Mouse (Mus musculus): ENCODE measurements around the gene Tars2. TPM values are rescaled to one million over a fixed set of nuclear protein-coding genes. Genes with fewer than 3 reads are reported as not detected.
"Not testable (repeated sequence)": the region's sequence is repeated elsewhere in the genome, so short reads cannot be mapped to it uniquely, and the experiment has no call there.

The Tars2 gene
- polyA plus RNA-seq, 1 experiment from 2014 or later: 41.3 TPM

DNA sequence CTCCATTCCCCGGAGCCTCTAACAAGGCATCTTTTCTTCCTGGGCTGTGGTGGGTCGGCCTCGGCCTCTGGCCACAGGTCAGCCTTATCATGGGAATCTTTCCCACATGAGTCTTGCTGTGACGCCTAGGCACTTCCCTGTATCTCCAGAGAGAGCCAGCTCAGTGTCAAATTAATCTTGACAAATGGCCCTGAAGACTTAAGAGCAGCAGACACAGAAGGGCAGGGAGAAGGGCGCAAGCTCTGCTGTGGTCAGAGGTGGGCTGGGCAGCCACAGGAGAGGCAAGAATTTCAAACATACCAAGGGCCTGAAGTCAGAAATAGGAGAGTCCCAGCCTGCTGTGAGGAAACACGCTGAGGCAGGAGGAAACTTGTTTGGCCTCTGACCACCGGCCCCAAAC lies 63.6 kb downstream of the Tars2 start:
- no peak overlapping the region for H3K4me3 ChIP-seq (ENCODE audit: control insufficient read depth in 1 of 2, insufficient read depth in 1 of 2, low read depth in 1 of 2, low read length in 2 of 2)
- no peaks in the 10 kb centered on the region for H3K27me3 ChIP-seq (ENCODE audit: control insufficient read depth, insufficient read depth, low read length)
- 0 out of 2 replicates have a peak overlapping the region, but pooled peaks have one; percentile 13 for H3K9ac ChIP-seq (ENCODE audit: low read length)
- no peak for ATAC-seq (ENCODE audit: insufficient number of reproducible peaks, insufficient read depth, low FRiP score, low read depth)
- H3K27ac ChIP-seq (replicated peaks in 1 of 2; ENCODE audit: control insufficient read depth in 1 of 2, insufficient read depth in 1 of 2, low read depth in 2 of 2, low read length in 2 of 2): peak overlapping the region; percentile 68 to 88
- H3K4me1 ChIP-seq (ENCODE audit: control insufficient read depth in 2 of 2, insufficient read depth in 2 of 2, low read length in 2 of 2): peaks cover 42 to 63% of the 10 kb centered on the region in 2 experiments
- H3K9me3 ChIP-seq (ENCODE audit: control insufficient read depth, low read length): no peaks in the 10 kb centered on the region
- no peak overlapping the region for H3K4me2 ChIP-seq (ENCODE audit: low read length)
- WGBS: 9% methylated on average over 7 of the region's 7 CpGs
- H3K36me3 ChIP-seq (ENCODE audit: control insufficient read depth, insufficient read depth, low read length): no peaks in the 10 kb centered on the region

DNA sequence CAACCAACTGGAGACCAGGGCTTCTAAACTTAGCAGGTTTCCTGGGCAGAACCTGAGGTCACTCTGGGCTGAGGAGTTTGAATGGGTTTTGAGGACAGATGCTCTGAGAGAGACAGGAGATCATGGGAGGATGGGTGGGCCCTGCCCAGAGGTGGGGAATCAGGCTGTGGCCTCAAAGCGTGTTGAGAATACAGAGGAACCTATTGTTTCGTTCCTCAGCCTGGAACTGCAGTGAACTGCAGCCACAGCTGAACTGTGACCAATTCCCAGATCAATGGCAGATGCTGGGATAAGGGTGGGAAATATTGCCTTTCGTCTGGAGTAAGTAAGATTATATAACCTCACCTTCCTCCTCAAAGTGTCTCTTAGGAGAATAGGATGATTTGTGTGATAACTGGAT lies 64.2 kb downstream of the Tars2 start:
- WGBS: 38% methylated on average over 3 of the region's 3 CpGs
- no peaks in the 10 kb centered on the region for H3K27me3 ChIP-seq (ENCODE audit: control insufficient read depth, insufficient read depth, low read length)
- H3K4me2 ChIP-seq (ENCODE audit: low read length): peak overlapping the region; percentile 32
- no peaks in the 10 kb centered on the region for H3K9me3 ChIP-seq (ENCODE audit: control insufficient read depth, low read length)
- peak overlapping the region; percentile 68 to 88 for H3K27ac ChIP-seq (replicated peaks in 1 of 2; ENCODE audit: control insufficient read depth in 1 of 2, insufficient read depth in 1 of 2, low read depth in 2 of 2, low read length in 2 of 2)
- no peak for ATAC-seq (ENCODE audit: insufficient number of reproducible peaks, insufficient read depth, low FRiP score, low read depth)
- no peaks in the 10 kb centered on the region for H3K36me3 ChIP-seq (ENCODE audit: control insufficient read depth, insufficient read depth, low read length)
- peaks cover 38 to 58% of the 10 kb centered on the region in 2 experiments for H3K4me1 ChIP-seq (ENCODE audit: control insufficient read depth in 2 of 2, insufficient read depth in 2 of 2, low read length in 2 of 2)
- peak overlapping the region; percentile 47 for H3K9ac ChIP-seq (ENCODE audit: low read length)
- H3K4me3 ChIP-seq (ENCODE audit: control insufficient read depth in 1 of 2, insufficient read depth in 1 of 2, low read depth in 1 of 2, low read length in 2 of 2): no peak overlapping the region

DNA sequence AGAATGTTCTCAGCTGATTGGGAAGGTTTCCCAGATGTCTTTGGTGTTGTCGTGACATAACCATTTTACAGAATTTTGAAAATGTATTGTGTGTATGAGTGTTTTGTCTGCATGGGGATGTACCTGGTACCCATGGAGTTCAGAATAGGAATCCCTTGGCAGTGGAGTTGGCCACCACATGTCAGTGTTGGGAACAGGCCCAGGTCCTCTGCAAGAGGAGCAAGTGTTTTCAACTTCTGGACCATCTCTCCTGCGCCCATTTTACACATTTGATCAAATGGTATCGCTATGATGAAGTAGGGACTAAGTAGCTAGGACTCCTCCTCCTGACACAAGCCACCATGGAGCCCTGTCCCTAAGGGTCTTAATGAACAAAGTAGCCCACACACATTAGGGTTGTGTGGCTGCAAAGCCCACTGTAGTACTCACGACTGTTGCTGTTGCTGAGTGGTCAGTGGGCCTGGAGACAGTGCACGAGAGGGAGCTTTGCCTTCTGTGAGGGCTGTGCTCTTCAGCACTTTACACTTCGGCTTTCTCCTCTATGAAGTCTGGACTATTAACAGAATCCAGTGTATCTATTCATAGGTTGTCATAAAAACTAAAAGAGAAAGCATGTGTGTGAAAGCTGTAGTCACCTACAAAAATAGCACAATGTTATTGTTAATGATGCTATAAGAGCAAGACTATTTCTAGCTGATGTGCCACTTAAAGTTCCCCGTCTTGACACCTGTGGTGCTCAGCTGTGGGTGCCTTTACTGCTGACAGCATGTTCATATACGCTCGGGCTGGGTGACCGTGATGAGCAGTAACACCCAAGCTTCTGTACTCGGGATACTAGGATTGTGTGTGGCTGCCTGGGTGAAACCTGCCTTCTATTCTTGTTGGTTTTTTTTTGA lies 65.0 kb downstream of the Tars2 start:
- Histone ChIP-seq H3K9me3 (ENCODE audit: control insufficient read depth, low read length) (no peaks in the 10 kb centered on the region), H3K27me3 (ENCODE audit: control insufficient read depth, insufficient read depth, low read length) (no peaks in the 10 kb centered on the region), H3K4me2 (ENCODE audit: low read length) (peak overlapping the region; percentile 32), H3K9ac (ENCODE audit: low read length) (peak overlapping the region; percentile 47), H3K4me1 (ENCODE audit: control insufficient read depth in 2 of 2, insufficient read depth in 2 of 2, low read length in 2 of 2) (peaks cover 42 to 58% of the 10 kb centered on the region in 2 experiments), H3K36me3 (ENCODE audit: control insufficient read depth, insufficient read depth, low read length) (no peaks in the 10 kb centered on the region), H3K27ac (replicated peaks in 1 of 2; ENCODE audit: control insufficient read depth in 1 of 2, insufficient read depth in 1 of 2, low read depth in 2 of 2, low read length in 2 of 2) (peak overlapping the region; percentile 78 to 88), H3K4me3 (ENCODE audit: control insufficient read depth in 1 of 2, insufficient read depth in 1 of 2, low read depth in 1 of 2, low read length in 2 of 2) (no peak overlapping the region)
- peak; percentile 44; the same call in 1 of the 2 replicates for ATAC-seq (ENCODE audit: insufficient number of reproducible peaks, insufficient read depth, low FRiP score, low read depth)
- WGBS: 48% methylated on average over 11 of the region's 11 CpGs

DNA sequence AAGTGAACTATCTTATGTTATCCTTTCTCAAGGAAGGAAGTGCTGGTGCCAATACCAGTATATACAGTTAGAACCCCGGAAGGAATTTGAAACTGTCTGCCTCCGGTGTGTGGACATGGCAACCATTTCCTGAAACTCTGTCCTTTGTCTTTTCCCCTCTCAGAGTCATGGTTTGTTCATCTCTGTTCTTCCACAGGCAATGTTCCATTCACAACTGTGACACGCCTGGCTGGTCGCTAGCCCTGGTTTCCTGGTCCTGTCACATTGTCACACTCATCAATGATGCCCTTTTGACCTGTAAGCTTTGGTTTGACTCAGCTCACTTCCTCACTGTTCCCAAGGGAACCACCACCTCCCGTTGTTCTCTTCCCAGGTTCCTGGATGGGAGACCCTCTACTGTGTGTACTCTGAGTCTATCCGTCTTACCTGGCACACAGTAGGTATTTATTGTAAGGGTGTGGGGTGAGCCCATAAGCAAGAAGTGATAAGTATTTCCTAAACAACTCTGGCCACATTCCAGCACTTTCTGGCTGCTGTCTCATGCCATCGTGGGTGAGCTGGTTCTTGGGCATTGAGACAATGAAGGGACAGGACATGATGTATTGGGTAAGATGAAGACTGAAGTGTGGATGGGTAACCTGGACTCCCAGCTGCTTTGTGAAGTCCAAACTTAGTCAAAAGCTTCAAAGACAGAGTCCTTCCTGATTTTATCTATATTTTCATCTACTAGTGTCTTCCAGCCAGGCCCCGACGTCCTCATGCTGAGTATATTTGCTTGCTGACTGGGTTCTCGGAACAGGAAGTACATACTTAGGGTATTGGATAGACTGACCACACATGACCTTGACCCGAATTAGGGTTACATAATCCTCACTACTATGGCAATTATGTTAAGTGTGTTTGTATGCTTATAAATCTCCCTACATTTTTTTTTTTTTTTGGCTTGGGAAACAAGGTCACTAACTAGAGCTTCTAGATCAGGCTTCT lies 65.9 kb downstream of the Tars2 start:
- no peaks in the 10 kb centered on the region for H3K27me3 ChIP-seq (ENCODE audit: control insufficient read depth, insufficient read depth, low read length)
- no peaks in the 10 kb centered on the region for H3K9me3 ChIP-seq (ENCODE audit: control insufficient read depth, low read length)
- H3K36me3 ChIP-seq (ENCODE audit: control insufficient read depth, insufficient read depth, low read length): no peaks in the 10 kb centered on the region
- H3K27ac ChIP-seq (replicated peaks in 1 of 2; ENCODE audit: control insufficient read depth in 1 of 2, insufficient read depth in 1 of 2, low read depth in 2 of 2, low read length in 2 of 2): peak overlapping the region; percentile 81 to 88
- no peak overlapping the region for H3K9ac ChIP-seq (ENCODE audit: low read length)
- no peak overlapping the region for H3K4me3 ChIP-seq (ENCODE audit: control insufficient read depth in 1 of 2, insufficient read depth in 1 of 2, low read depth in 1 of 2, low read length in 2 of 2)
- 48% methylated on average over 11 of the region's 11 CpGs for WGBS
- no peak overlapping the region for H3K4me2 ChIP-seq (ENCODE audit: low read length)
- ATAC-seq (ENCODE audit: insufficient number of reproducible peaks, insufficient read depth, low FRiP score, low read depth): no peak; the same call in 1 of the 2 replicates
- H3K4me1 ChIP-seq (ENCODE audit: control insufficient read depth in 2 of 2, insufficient read depth in 2 of 2, low read length in 2 of 2): peaks cover 46 to 64% of the 10 kb centered on the region in 2 experiments

DNA sequence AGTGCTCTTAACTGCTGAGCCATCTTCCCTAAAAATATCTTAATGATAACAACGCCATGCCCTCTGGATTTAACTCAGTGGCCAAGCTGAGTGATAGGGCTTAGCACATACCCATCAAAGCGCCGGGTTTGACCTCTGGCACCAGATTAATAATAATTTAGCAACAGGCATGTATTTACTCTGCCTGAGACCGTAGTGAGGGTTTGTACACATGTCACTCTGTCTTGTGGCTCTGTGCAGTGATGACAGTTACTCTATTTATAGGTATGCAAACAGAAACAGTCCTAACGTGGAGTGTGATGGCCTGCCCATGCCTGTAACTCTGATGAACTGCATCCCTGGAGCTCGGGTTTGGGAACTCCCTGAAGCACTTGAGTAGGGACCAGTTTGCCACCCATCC lies 67.3 kb downstream of the Tars2 start:
- no peaks in the 10 kb centered on the region for H3K36me3 ChIP-seq (ENCODE audit: control insufficient read depth, insufficient read depth, low read length)
- 25% methylated on average over 6 of the region's 6 CpGs for WGBS
- no peak overlapping the region for H3K9ac ChIP-seq (ENCODE audit: low read length)
- ATAC-seq (ENCODE audit: insufficient number of reproducible peaks, insufficient read depth, low FRiP score, low read depth): peak; percentile 76
- no peak overlapping the region for H3K4me3 ChIP-seq (ENCODE audit: control insufficient read depth in 1 of 2, insufficient read depth in 1 of 2, low read depth in 1 of 2, low read length in 2 of 2)
- H3K4me2 ChIP-seq (ENCODE audit: low read length): 0 out of 2 replicates have a peak overlapping the region, but pooled peaks have one; percentile 0
- no peaks in the 10 kb centered on the region for H3K9me3 ChIP-seq (ENCODE audit: control insufficient read depth, low read length)
- peak overlapping the region; percentile 75 to 81 for H3K27ac ChIP-seq (replicated peaks in 1 of 2; ENCODE audit: control insufficient read depth in 1 of 2, insufficient read depth in 1 of 2, low read depth in 2 of 2, low read length in 2 of 2)
- no peaks in the 10 kb centered on the region for H3K27me3 ChIP-seq (ENCODE audit: control insufficient read depth, insufficient read depth, low read length)
- peaks cover 53 to 79% of the 10 kb centered on the region in 2 experiments for H3K4me1 ChIP-seq (ENCODE audit: control insufficient read depth in 2 of 2, insufficient read depth in 2 of 2, low read length in 2 of 2)

DNA sequence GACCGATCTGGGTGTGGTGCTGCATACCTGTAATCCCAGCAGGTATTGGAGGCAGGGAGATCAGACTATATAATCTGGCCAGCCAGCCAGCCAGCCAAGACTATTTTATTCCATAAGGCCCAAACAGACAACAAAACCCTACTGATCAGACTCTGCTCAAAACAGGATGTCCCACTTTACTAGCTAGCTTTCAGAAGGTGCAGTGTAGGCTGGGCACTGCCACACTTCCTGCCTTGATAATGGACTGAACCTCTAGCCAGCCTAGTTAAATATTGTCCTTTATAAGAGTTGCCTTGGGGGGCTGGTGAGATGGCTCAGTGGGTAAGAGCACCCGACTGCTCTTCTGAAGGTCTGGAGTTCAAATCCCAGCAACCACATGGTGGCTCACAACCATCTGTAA lies 69.5 kb downstream of the Tars2 start:
- not testable (repeated sequence) for H3K36me3 ChIP-seq (ENCODE audit: control insufficient read depth, insufficient read depth, low read length); H3K9me3 ChIP-seq (ENCODE audit: control insufficient read depth, low read length); H3K4me3 ChIP-seq (ENCODE audit: control insufficient read depth in 1 of 2, insufficient read depth in 1 of 2, low read depth in 1 of 2, low read length in 2 of 2); ATAC-seq (ENCODE audit: insufficient number of reproducible peaks, insufficient read depth, low FRiP score, low read depth); H3K27me3 ChIP-seq (ENCODE audit: control insufficient read depth, insufficient read depth, low read length)
- H3K4me1 ChIP-seq (ENCODE audit: control insufficient read depth in 2 of 2, insufficient read depth in 2 of 2, low read length in 2 of 2): peaks cover 54 to 86% of the 10 kb centered on the region in 2 experiments
- H3K27ac ChIP-seq (replicated peaks in 1 of 2; ENCODE audit: control insufficient read depth in 1 of 2, insufficient read depth in 1 of 2, low read depth in 2 of 2, low read length in 2 of 2): peak overlapping the region; percentile 67 to 88
- 87% methylated on average over 2 of the region's 2 CpGs for WGBS
- peak overlapping the region; percentile 44 for H3K4me2 ChIP-seq (ENCODE audit: low read length)
- H3K9ac ChIP-seq (ENCODE audit: low read length): peak overlapping the region; percentile 51; the same call in 1 of the 2 replicates

All from heart, embryonic 14.5 days (tissue).